Mouse (Mus musculus): ENCODE results near the gene Psmb7. TPM values are rescaled to one million over a fixed set of nuclear protein-coding genes. Genes with fewer than 3 reads are reported as not detected.

The Psmb7 gene
- total RNA-seq, 2 experiments from 2014 or later = 262 to 277 TPM

GRCm38 (mm10) chr2:38645936-38646335, 2.0 kb upstream of the Psmb7 start:
- DNase-seq (ENCODE audit: low spot score in 2 of 2) = peak in 1 of 2 experiments; percentile 66

GRCm38 (mm10) chr2:38641761-38642160, 2.1 kb downstream of the Psmb7 start:
- no peak for DNase-seq (ENCODE audit: low spot score in 2 of 2)

- no peak for DNase-seq (ENCODE audit: low spot score in 2 of 2)
Measured at GRCm38 (mm10) chr2:38637716-38638267, 6.1 kb downstream of the Psmb7 start.

- no peak for DNase-seq (ENCODE audit: low spot score in 2 of 2)
Measured at GRCm38 (mm10) chr2:38630574-38630973, 13.3 kb downstream of the Psmb7 start.

GRCm38 (mm10) chr2:38629451-38629850, 14.4 kb downstream of the Psmb7 start:
- DNase-seq (ENCODE audit: low spot score in 2 of 2) = no peak

- no peak for DNase-seq (ENCODE audit: low spot score in 2 of 2)
Measured at GRCm38 (mm10) chr2:38628801-38629200, 15.1 kb downstream of the Psmb7 start.

GRCm38 (mm10) chr2:38623821-38624590, 19.9 kb downstream of the Psmb7 start:
- DNase-seq (ENCODE audit: low spot score in 2 of 2) = no peak

GRCm38 (mm10) chr2:38623411-38623810, 20.5 kb downstream of the Psmb7 start:
- DNase-seq (ENCODE audit: low spot score in 2 of 2) = no peak

GRCm38 (mm10) chr2:38621610-38622021, 22.3 kb downstream of the Psmb7 start:
- DNase-seq (ENCODE audit: low spot score in 2 of 2) = peak in 1 of 2 experiments; percentile 31

- DNase-seq (ENCODE audit: low spot score in 2 of 2) = no peak
Measured at GRCm38 (mm10) chr2:38621076-38621475, 22.8 kb downstream of the Psmb7 start.

GRCm38 (mm10) chr2:38619777-38620176, 24.1 kb downstream of the Psmb7 start:
- DNase-seq (ENCODE audit: low spot score in 2 of 2) = no peak

GRCm38 (mm10) chr2:38616956-38617872, 26.7 kb downstream of the Psmb7 start:
- DNase-seq (ENCODE audit: low spot score in 2 of 2) = no peak

GRCm38 (mm10) chr2:38616072-38616471, 27.8 kb downstream of the Psmb7 start:
- DNase-seq (ENCODE audit: low spot score in 2 of 2) = no peak

GRCm38 (mm10) chr2:38614437-38614836, 29.4 kb downstream of the Psmb7 start:
- DNase-seq (ENCODE audit: low spot score in 2 of 2) = no peak

- DNase-seq (ENCODE audit: low spot score in 2 of 2) = no peak
Measured at GRCm38 (mm10) chr2:38613576-38613975, 30.3 kb downstream of the Psmb7 start.

GRCm38 (mm10) chr2:38612596-38612995, 31.3 kb downstream of the Psmb7 start:
- DNase-seq (ENCODE audit: low spot score in 2 of 2) = no peak

GRCm38 (mm10) chr2:38610161-38610560, 33.7 kb downstream of the Psmb7 start:
- no peak for DNase-seq (ENCODE audit: low spot score in 2 of 2)

- DNase-seq (ENCODE audit: low spot score in 2 of 2) = no peak
Measured at GRCm38 (mm10) chr2:38609310-38609709, 34.6 kb downstream of the Psmb7 start.

GRCm38 (mm10) chr2:38608831-38609309, 35.0 kb downstream of the Psmb7 start:
- no peak for DNase-seq (ENCODE audit: low spot score in 2 of 2)

GRCm38 (mm10) chr2:38607716-38608115, 36.2 kb downstream of the Psmb7 start:
- DNase-seq (ENCODE audit: low spot score in 2 of 2) = no peak

- no peak for DNase-seq (ENCODE audit: low spot score in 2 of 2)
Measured at GRCm38 (mm10) chr2:38600842-38601241, 43.0 kb downstream of the Psmb7 start.

GRCm38 (mm10) chr2:38598395-38598794, 45.5 kb downstream of the Psmb7 start:
- DNase-seq (ENCODE audit: low spot score in 2 of 2) = no peak

Measured in adrenal gland, postnatal 4 days (tissue).